Mouse (Mus musculus) E14TG2a.4 (cell line): ENCODE data around the gene Lhb.

Experiments
- CTCF ChIP-seq: conservative IDR thresholded peaks from 2 replicates; pipeline ENCODE4 v1.5.1; 2014; ENCODE audit warnings: low read length
- NANOG ChIP-seq: IDR thresholded peaks from 2 replicates; pipeline ENCODE4 v1.6.1; 2014; ENCODE audit warnings: borderline replicate concordance, low read length, mixed read lengths
- POU5F1 ChIP-seq: IDR thresholded peaks from 2 replicates; pipeline ENCODE4 v1.6.1; 2014; ENCODE audit warnings: low read length, borderline replicate concordance

- TF ChIP-seq CTCF (no peak), NANOG (no peak), POU5F1 (no peak)
These were observed 34.4 kb downstream of the Lhb start for GRCm38 (mm10) chr7:45454971-45455370.
